Mouse (Mus musculus) lung, embryonic 15.5 days (tissue): Measurements from ENCODE around the gene Sec24d. TPM values are rescaled to one million over a fixed set of nuclear protein-coding genes. Genes with fewer than 3 reads are reported as not detected.
A peak's percentile ranks its signal among the peaks of the same experiment; 100 is the strongest.
"Not testable (repeated sequence)": the region's sequence is repeated elsewhere in the genome, so short reads cannot be mapped to it uniquely, and the experiment has no call there.

Experiments used
- ATAC-seq: fragments of 200-750 bp; cut with Nextera tagmentation; 2 replicates; pipeline ENCODE4 v1.8.0; 2017; ENCODE audit warnings: moderate number of reproducible peaks, borderline replicate concordance; ENCODE audit not compliant: low FRiP score, low TSS enrichment; ENCODE audit errors: extremely low read depth
- H3K27ac ChIP-seq: fragments of 300-500 bp; sonication (generic); 2 replicates; pipeline ENCODE4 v1.5.1; 2015; ENCODE audit warnings: moderate library complexity, mild to moderate bottlenecking, inconsistent platforms
- H3K27me3 ChIP-seq: fragments of 300-500 bp; sonication (generic); 2 replicates; pipeline ENCODE4 v1.6.1; 2015; ENCODE audit warnings: inconsistent platforms
- H3K36me3 ChIP-seq: fragments of 300-500 bp; sonication (generic); 2 replicates; pipeline ENCODE4 v1.6.1; 2015; ENCODE audit warnings: inconsistent platforms
- H3K4me1 ChIP-seq: fragments of 300-500 bp; sonication (generic); 2 replicates; pipeline ENCODE4 v1.6.1; 2015; ENCODE audit warnings: inconsistent platforms
- H3K4me2 ChIP-seq: fragments of 300-500 bp; sonication (generic); 2 replicates; pipeline ENCODE4 v1.6.1; 2015; ENCODE audit warnings: inconsistent platforms, mild to moderate bottlenecking, moderate library complexity
- H3K4me3 ChIP-seq: fragments of 300-500 bp; sonication (generic); 2 replicates; pipeline ENCODE4 v1.5.1; 2015; ENCODE audit warnings: mild to moderate bottlenecking, inconsistent platforms
- H3K9ac ChIP-seq: fragments of 300-500 bp; sonication (generic); 2 replicates; pipeline ENCODE4 v1.6.1; 2015; ENCODE audit warnings: inconsistent platforms
- H3K9me3 ChIP-seq: fragments of 300-500 bp; sonication (generic); 2 replicates; pipeline ENCODE4 v1.6.1; 2016; ENCODE audit warnings: inconsistent platforms
- WGBS: fragments of 180-500 bp; shearing (Covaris S2); methylation state at CpG from one replicate; pipeline ENCODE4 v1.1.7; 2015; 5-methylcytosine and 5-hydroxymethylcytosine counted together
- polyA plus RNA-seq: library from polyadenylated mRNA; unstranded; fragments of >200 nt; fragmentation: Nextera tagmentation; extraction: Ambion mirVana; gene quantifications from 2 replicates; pipeline ENCODE4 v1.2.1, GENCODE M21; 2015

The Sec24d gene
- polyA plus RNA-seq, 1 experiment from 2014 or later: 75.2 TPM

- no peak overlapping the region for H3K27ac ChIP-seq
- no peaks in the 10 kb centered on the region for H3K4me1 ChIP-seq
- no peaks in the 10 kb centered on the region for H3K9me3 ChIP-seq
- no peak for ATAC-seq
- peaks cover 26% of the 10 kb centered on the region for H3K36me3 ChIP-seq
- H3K27me3 ChIP-seq: no peaks in the 10 kb centered on the region
- no peak overlapping the region for H3K4me2 ChIP-seq
- 86% methylated on average over 3 of the region's 3 CpGs for WGBS
- H3K9ac ChIP-seq: no peak overlapping the region
- no peak overlapping the region for H3K4me3 ChIP-seq
Measured at GRCm38 (mm10) chr3:123376562-123376961, 109.3 kb downstream of the Sec24d start.

- H3K9me3 ChIP-seq: no peaks in the 10 kb centered on the region
- peak overlapping the region; percentile 60 for H3K4me2 ChIP-seq
- no peak overlapping the region for H3K27ac ChIP-seq
- no peaks in the 10 kb centered on the region for H3K27me3 ChIP-seq
- ATAC-seq: no peak
- 83% methylated on average over 7 of the region's 7 CpGs for WGBS
- H3K9ac ChIP-seq: no peak overlapping the region; the same call in 1 of the 2 replicates
- no peak overlapping the region for H3K4me3 ChIP-seq
- peaks cover 15% of the 10 kb centered on the region; the same call in 1 of the 2 replicates for H3K4me1 ChIP-seq
- H3K36me3 ChIP-seq: peaks cover 9% of the 10 kb centered on the region
Measured at GRCm38 (mm10) chr3:123384435-123384834, 117.2 kb downstream of the Sec24d start.

DNA sequence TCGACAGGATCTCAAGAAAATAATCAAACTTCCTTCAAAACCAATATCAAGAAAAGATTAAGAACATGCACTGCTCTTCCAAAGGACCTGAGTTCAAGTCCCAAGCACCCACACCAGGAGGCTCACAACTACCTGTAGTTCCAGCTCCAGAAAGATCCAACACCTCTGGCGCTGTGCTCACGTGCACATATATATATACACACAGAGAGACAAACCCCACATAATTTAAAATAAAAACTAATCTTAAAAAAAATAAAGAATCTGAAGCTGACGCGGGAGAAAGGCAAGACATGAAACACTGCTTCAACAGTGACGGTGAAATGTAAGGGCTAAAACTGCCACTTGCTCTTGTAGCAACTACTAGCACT lies 117.8 kb downstream of the Sec24d start:
- no peak for ATAC-seq
- Histone ChIP-seq H3K27ac (peak overlapping the region; percentile 91), H3K27me3 (no peaks in the 10 kb centered on the region), H3K9ac (peak overlapping the region; percentile 48), H3K36me3 (peaks cover 9% of the 10 kb centered on the region), H3K4me3 (peak overlapping the region; percentile 68), H3K4me2 (peak overlapping the region; percentile 60), H3K9me3 (no peaks in the 10 kb centered on the region), H3K4me1 (peaks cover 15% of the 10 kb centered on the region; the same call in 1 of the 2 replicates)
- WGBS: 10% methylated on average over 6 of the region's 6 CpGs

- H3K36me3 ChIP-seq: peaks cover 9% of the 10 kb centered on the region
- H3K27ac ChIP-seq: peak within 1 kb of the TSS; percentile 91
- H3K4me2 ChIP-seq: peak within 1 kb of the TSS; percentile 60
- no peaks in the 10 kb centered on the region for H3K9me3 ChIP-seq
- H3K4me1 ChIP-seq: peaks cover 15% of the 10 kb centered on the region; the same call in 1 of the 2 replicates
- WGBS: under 1% methylated on average over 41 of the region's 41 CpGs
- H3K27me3 ChIP-seq: no peaks in the 10 kb centered on the region
- H3K9ac ChIP-seq: peak within 1 kb of the TSS; percentile 49
- ATAC-seq: peak; percentile 99
- H3K4me3 ChIP-seq: peak within 1 kb of the TSS; percentile 68
Measured at GRCm38 (mm10) chr3:123385486-123386156, 118.4 kb downstream of the Sec24d start, which contains the start of gene Mettl14. Gene Mettl14, minus strand, starts transcription at chr3:123386108.

DNA sequence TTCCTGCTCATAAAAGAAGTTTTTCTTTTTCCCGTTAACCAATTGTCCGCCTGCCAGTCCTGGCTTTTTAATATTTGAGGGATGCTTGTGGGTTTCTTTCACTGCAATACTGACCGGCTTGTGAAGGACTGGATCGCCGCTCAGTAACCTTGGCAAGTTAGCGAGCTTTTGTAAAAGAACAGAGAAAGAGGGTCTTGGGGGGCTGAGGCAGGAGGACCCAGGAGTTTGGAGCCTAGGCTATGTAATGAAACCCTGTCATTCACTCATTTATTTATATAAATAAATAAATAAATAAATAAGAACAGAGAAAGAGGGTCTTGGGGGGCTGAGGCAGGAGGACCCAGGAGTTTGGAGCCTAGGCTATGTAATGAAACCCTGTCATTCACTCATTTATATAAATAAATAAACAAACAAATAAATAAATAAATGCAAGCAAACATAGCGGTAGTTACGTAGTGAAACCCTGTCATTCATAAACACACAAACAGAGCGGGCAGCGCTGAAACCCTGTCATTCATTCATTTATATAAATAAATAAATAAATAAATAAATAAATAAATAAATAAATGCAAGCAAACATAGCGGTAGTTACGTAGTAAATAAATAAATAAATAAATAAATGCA lies 119.0 kb downstream of the Sec24d start:
- peak overlapping the region; percentile 91 for H3K27ac ChIP-seq
- peak overlapping the region; percentile 60 for H3K4me2 ChIP-seq
- H3K4me1 ChIP-seq: peaks cover 15% of the 10 kb centered on the region; the same call in 1 of the 2 replicates
- H3K27me3 ChIP-seq, H3K36me3 ChIP-seq, H3K9me3 ChIP-seq: not testable (repeated sequence)
- ATAC-seq: peak; percentile 78; the same call in 1 of the 2 replicates
- peak overlapping the region; percentile 68 for H3K4me3 ChIP-seq
- 20% methylated on average over 12 of the region's 12 CpGs for WGBS
- H3K9ac ChIP-seq: peak overlapping the region; percentile 49

- no peak for ATAC-seq
- H3K4me1 ChIP-seq: no peaks in the 10 kb centered on the region
- no peak overlapping the region for H3K4me2 ChIP-seq
- 43% methylated on average over 4 of the region's 4 CpGs for WGBS
- H3K4me3 ChIP-seq: no peak overlapping the region
- H3K27me3 ChIP-seq: no peaks in the 10 kb centered on the region
- no peak overlapping the region for H3K9ac ChIP-seq
- no peak overlapping the region for H3K27ac ChIP-seq
- no peaks in the 10 kb centered on the region for H3K9me3 ChIP-seq
- no peaks in the 10 kb centered on the region for H3K36me3 ChIP-seq
Measured at GRCm38 (mm10) chr3:123391180-123391579, 123.9 kb downstream of the Sec24d start.

DNA sequence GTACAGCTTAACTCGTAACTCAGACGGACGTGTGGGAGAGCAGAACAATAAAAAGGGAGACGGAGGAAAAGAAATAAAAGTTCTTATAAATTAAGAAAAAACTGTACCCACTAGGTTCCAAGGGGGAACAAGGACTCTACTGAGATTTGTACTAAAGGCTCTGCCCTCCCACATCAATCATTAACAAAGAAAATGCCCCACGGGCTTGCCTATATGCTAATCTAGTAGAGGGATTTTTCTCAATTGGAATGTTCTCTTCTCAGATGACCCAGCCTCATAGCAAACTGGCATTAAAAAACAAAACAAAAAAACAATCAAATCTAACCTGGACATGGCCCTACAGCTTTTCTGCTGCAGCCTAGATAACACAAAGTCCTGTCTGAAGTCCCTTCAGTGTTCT lies 128.4 kb downstream of the Sec24d start:
- no peaks in the 10 kb centered on the region for H3K27me3 ChIP-seq
- H3K4me3 ChIP-seq: no peak overlapping the region
- H3K9me3 ChIP-seq: no peaks in the 10 kb centered on the region
- H3K27ac ChIP-seq: no peak overlapping the region
- H3K4me2 ChIP-seq: no peak overlapping the region
- WGBS: 81% methylated on average over 5 of the region's 5 CpGs
- no peak for ATAC-seq
- no peaks in the 10 kb centered on the region for H3K36me3 ChIP-seq
- H3K4me1 ChIP-seq: no peaks in the 10 kb centered on the region
- no peak overlapping the region for H3K9ac ChIP-seq

DNA sequence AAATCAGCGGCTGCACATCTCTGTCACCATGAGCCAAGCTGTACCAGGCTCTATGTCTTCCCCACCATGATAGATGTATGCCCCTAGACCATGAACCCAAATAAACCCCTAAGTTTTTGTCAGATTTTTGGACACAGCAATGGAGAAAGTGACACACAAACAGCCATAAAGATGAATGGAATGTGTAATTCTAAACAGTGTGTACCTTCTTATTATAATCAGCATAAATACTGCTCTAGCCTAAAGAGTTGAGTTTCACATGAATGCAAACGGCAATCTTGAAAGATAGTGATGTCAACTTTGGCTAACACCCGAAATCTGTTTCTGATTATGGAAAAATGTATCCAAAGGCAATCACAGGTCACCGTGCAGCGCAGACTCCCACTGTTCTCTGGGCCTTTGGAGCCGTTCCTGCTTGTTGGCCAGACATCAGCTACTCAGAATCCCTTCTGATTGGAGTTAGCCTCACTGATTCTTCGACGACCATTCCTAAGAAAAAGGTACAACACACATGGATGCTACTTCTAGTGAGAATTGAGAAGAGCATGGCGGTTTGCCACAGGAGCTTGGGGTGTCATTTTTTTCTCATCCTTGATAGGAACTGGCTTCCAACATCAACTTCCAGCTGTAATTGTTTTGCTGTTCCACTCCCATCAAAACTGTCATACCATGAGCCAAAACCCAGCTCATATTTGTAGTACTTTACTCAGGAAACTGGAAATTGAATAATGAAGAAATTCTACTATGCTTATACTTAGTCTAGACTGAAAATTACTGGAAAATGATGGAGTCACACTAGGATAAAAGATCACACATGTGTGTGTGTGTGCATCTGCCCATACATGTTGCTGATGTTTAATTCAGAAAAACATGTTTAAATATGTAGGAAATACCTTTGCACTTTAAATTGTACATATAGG lies 130.6 kb downstream of the Sec24d start:
- Histone ChIP-seq H3K9me3 (no peaks in the 10 kb centered on the region), H3K9ac (no peak overlapping the region), H3K36me3 (no peaks in the 10 kb centered on the region), H3K27ac (no peak overlapping the region), H3K4me2 (no peak overlapping the region), H3K4me1 (no peaks in the 10 kb centered on the region), H3K27me3 (no peaks in the 10 kb centered on the region), H3K4me3 (no peak overlapping the region)
- ATAC-seq: no peak
- WGBS: 65% methylated on average over 9 of the region's 9 CpGs

GRCm38 (mm10) chr3:123404945-123405344 lies 137.7 kb downstream of the Sec24d start:
- 72% methylated on average over 3 of the region's 3 CpGs for WGBS
- Histone ChIP-seq H3K9ac (no peak overlapping the region), H3K27ac (no peak overlapping the region), H3K4me2 (no peak overlapping the region), H3K36me3 (no peaks in the 10 kb centered on the region), H3K27me3 (no peaks in the 10 kb centered on the region), H3K9me3 (no peaks in the 10 kb centered on the region), H3K4me1 (no peaks in the 10 kb centered on the region), H3K4me3 (no peak overlapping the region)
- ATAC-seq: no peak

DNA sequence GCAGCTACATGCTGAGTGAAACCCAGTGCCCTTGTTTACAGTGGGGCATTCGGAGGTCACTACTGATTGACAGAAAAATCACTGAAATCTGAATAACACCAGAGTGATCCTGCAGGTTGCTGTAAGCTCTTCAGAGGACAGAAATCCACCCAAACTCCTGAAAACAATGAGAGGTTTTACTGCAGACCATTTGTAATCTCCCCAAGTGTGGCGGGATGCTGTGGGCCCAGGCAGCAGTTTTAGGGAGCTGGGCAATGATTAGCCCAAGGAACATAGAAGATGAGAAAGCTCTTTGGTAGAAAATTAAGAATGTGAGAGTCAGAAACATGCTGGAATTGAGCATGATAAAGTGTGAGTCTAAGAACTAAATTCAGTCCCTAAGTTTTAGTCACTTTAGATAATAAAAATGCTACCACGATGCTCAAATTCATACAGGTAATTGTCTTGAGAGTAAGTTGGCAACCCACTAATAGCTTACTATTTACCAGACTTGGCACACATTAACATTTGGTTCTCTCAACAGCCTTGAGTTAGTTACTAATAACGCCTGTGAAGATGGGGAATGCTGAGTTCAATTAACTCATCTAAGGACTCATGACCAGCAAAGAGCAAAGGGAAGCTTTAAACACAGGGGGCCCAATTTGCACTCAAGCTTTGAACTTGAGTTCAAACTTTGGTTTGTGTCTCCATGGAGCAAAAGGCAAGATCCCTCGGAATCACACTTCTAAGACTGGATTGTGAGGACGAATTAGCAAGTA lies 144.7 kb downstream of the Sec24d start:
- 74% methylated on average over 6 of the region's 6 CpGs for WGBS
- Histone ChIP-seq H3K4me2 (no peak overlapping the region), H3K36me3 (no peaks in the 10 kb centered on the region), H3K9me3 (no peaks in the 10 kb centered on the region), H3K4me3 (no peak overlapping the region), H3K4me1 (no peaks in the 10 kb centered on the region), H3K9ac (no peak overlapping the region), H3K27ac (no peak overlapping the region), H3K27me3 (no peaks in the 10 kb centered on the region)
- no peak for ATAC-seq

DNA sequence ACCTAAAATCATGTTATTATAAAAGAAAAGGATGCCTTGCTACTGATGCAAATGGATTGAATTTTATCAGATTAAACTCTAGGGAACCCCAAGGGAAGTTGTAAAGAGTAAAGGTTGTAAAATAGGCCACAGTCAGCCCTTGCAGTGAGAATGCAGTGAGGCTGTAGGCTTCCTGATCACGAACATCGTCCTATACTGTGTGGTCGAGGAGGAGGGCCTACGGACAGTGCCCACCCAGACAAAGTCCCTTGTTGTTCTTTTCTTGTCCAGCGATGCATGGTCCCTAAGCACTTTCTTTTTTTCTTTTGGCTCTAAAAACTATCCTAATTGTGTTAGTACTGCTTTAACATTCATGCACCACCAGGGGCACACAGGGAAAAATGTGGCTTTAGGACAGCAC lies 145.9 kb downstream of the Sec24d start:
- Histone ChIP-seq H3K9ac (no peak overlapping the region), H3K4me3 (no peak overlapping the region), H3K4me1 (no peaks in the 10 kb centered on the region), H3K27me3 (no peaks in the 10 kb centered on the region), H3K27ac (no peak overlapping the region), H3K36me3 (no peaks in the 10 kb centered on the region), H3K9me3 (no peaks in the 10 kb centered on the region), H3K4me2 (no peak overlapping the region)
- 81% methylated on average over 5 of the region's 5 CpGs for WGBS
- no peak for ATAC-seq
